Mouse (Mus musculus) heart, embryonic 11.5 days (tissue): ENCODE measurements around the gene Dbn1. TPM values are rescaled to one million over a fixed set of nuclear protein-coding genes. Genes with fewer than 3 reads are reported as not detected.
"Not testable (repeated sequence)": the region's sequence is repeated elsewhere in the genome, so short reads cannot be mapped to it uniquely, and the experiment has no call there.

Source experiments
- ATAC-seq: fragments of 200-750 bp; cut with Nextera tagmentation; replicated peaks from 2 replicates; pipeline ENCODE4 v1.8.0; 2017; ENCODE audit warnings: moderate library complexity; ENCODE audit not compliant: insufficient number of reproducible peaks, low FRiP score, low TSS enrichment
- H3K27ac ChIP-seq: fragments of 300-500 bp; sonication (generic); 2 replicates; pipeline ENCODE4 v1.5.1; 2014; ENCODE audit warnings: mild to moderate bottlenecking, low read depth, low read length
- H3K27me3 ChIP-seq: fragments of 300-500 bp; sonication (generic); 2 replicates; pipeline ENCODE4 v1.6.1; 2014; ENCODE audit warnings: mild to moderate bottlenecking, low read length, mixed read lengths; ENCODE audit not compliant: control insufficient read depth, insufficient read depth
- H3K36me3 ChIP-seq: fragments of 300-500 bp; sonication (generic); 2 replicates; pipeline ENCODE4 v1.6.1; 2014; ENCODE audit warnings: mild to moderate bottlenecking, low read length, moderate library complexity, mixed read lengths; ENCODE audit not compliant: control insufficient read depth, insufficient read depth
- H3K4me1 ChIP-seq: fragments of 300-500 bp; sonication (generic); 2 replicates; pipeline ENCODE4 v1.6.1; 2014; ENCODE audit warnings: low read length; ENCODE audit not compliant: control insufficient read depth, insufficient read depth
- H3K4me2 ChIP-seq: fragments of 300-500 bp; sonication (generic); 2 replicates; pipeline ENCODE4 v1.6.1; 2014; ENCODE audit warnings: mild to moderate bottlenecking, moderate library complexity
- H3K4me3 ChIP-seq: fragments of 300-500 bp; sonication (generic); 2 replicates; pipeline ENCODE4 v1.5.1; 2014; ENCODE audit warnings: low read depth, low read length
- H3K9ac ChIP-seq: fragments of 300-500 bp; sonication (generic); 2 replicates; pipeline ENCODE4 v1.6.1; 2014; ENCODE audit warnings: mild to moderate bottlenecking, low read depth, low read length, moderate library complexity
- H3K9me3 ChIP-seq: fragments of 300-500 bp; sonication (generic); replicated peaks from 2 replicates; pipeline ENCODE4 v1.6.1; 2016; ENCODE audit warnings: low read length; ENCODE audit not compliant: control insufficient read depth
- WGBS: fragments of 180-500 bp; shearing (Covaris S2); extraction: QIAGEN DNeasy Blood & Tissue Kit; methylation state at CpG from one replicate; pipeline ENCODE4 v1.1.7; 2014; ENCODE audit not compliant: insufficient replicate concordance; 5-methylcytosine and 5-hydroxymethylcytosine counted together
- polyA plus RNA-seq: library from polyadenylated mRNA; unstranded; fragments of >200 nt; fragmentation: Nextera tagmentation; extraction: Ambion mirVana; gene quantifications from 2 replicates; pipeline ENCODE4 v1.2.1, GENCODE M21; 2014

The Dbn1 gene
- polyA plus RNA-seq, 1 experiment from 2014 or later = 64.1 TPM

GRCm38 (mm10) chr13:55447543-55447943 is 40.4 kb downstream of the Dbn1 start:
- no peaks in the 10 kb centered on the region for H3K9me3 ChIP-seq
- no peak overlapping the region for H3K27ac ChIP-seq
- 64% methylated on average over 3 of the region's 3 CpGs for WGBS
- H3K4me1 ChIP-seq = peaks cover 20% of the 10 kb centered on the region
- no peak for ATAC-seq
- peaks cover 22% of the 10 kb centered on the region for H3K36me3 ChIP-seq
- H3K4me3 ChIP-seq = no peak overlapping the region
- H3K9ac ChIP-seq = 0 out of 2 replicates have a peak overlapping the region, but pooled peaks have one; percentile 28
- no peaks in the 10 kb centered on the region for H3K27me3 ChIP-seq
- H3K4me2 ChIP-seq = peak overlapping the region; percentile 75

GRCm38 (mm10) chr13:55446483-55447105 is 41.3 kb downstream of the Dbn1 start:
- Histone ChIP-seq H3K4me1 (peaks cover 20% of the 10 kb centered on the region), H3K4me2 (peak overlapping the region; percentile 75), H3K9me3 (no peaks in the 10 kb centered on the region), H3K27me3 (no peaks in the 10 kb centered on the region), H3K27ac (no peak overlapping the region; the same call in 1 of the 2 replicates), H3K36me3 (peaks cover 13% of the 10 kb centered on the region), H3K4me3 (peak overlapping the region; percentile 89), H3K9ac (peak overlapping the region; percentile 93)
- WGBS = 64% methylated on average over 6 of the region's 6 CpGs
- no peak for ATAC-seq

DNA sequence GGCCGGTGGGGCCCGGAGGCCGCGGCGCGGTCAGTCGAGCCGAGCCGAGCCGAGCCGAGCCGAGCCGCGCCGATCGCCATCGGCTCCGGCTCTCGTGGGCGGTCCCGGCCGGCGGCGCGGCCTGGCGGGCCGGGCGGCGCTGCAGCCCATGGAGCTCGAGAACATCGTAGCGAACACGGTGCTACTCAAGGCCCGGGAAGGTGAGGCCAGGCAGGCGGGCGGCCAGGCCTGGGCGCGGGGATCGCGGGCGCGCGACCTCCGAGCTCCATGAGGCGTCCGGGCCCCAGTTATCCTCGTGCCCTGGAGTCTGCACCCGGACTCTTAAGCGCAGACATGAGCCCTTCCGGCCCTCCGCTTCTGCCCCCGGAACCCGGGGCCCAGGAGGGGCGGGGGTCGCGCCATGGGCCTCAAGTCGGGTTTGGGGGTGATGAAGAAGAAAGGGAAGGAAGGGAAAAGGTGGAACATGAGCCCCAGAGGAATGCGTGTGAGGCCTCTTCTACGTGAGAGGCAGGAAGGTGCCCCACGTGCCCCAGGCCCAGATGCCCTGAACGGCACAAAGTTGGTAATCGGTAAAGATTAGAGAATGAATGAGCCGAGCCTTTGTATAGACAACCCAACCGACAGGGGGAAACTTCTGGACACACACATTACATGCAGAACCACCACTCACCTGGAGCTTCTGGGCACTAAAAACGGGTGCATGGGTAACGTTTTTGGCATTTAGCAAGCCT is 42.4 kb downstream of the Dbn1 start:
- Histone ChIP-seq H3K4me3 (peak overlapping the region; percentile 89), H3K27me3 (no peaks in the 10 kb centered on the region), H3K36me3 (peaks cover 3% of the 10 kb centered on the region; the same call in 1 of the 2 replicates), H3K9me3 (no peaks in the 10 kb centered on the region), H3K4me1 (peaks cover 20% of the 10 kb centered on the region), H3K27ac (peak overlapping the region; percentile 96), H3K9ac (peak overlapping the region; percentile 93), H3K4me2 (peak overlapping the region; percentile 75)
- under 1% methylated on average over 54 of the region's 66 CpGs for WGBS
- no peak for ATAC-seq

GRCm38 (mm10) chr13:55444937-55445315 is 43.0 kb downstream of the Dbn1 start, which contains the start of gene Grk6:
Gene Grk6 (plus strand): TSS chr13:55445072.
- Histone ChIP-seq H3K27ac (peak within 1 kb of the TSS; percentile 96), H3K9me3 (no peaks in the 10 kb centered on the region), H3K36me3 (0 out of 2 replicates have a peak, but pooled peaks cover under 1% of the 10 kb centered on the region), H3K9ac (peak within 1 kb of the TSS; percentile 93), H3K27me3 (no peaks in the 10 kb centered on the region), H3K4me1 (peaks cover 18% of the 10 kb centered on the region), H3K4me2 (peak within 1 kb of the TSS; percentile 75), H3K4me3 (peak within 1 kb of the TSS; percentile 89)
- ATAC-seq = peak; percentile 94
- WGBS = under 1% methylated on average over 35 of the region's 35 CpGs

GRCm38 (mm10) chr13:55444286-55444936 is 43.5 kb downstream of the Dbn1 start:
- Histone ChIP-seq H3K9me3 (no peaks in the 10 kb centered on the region), H3K9ac (peak overlapping the region; percentile 76), H3K4me3 (peak overlapping the region; percentile 89), H3K27ac (peak overlapping the region; percentile 96), H3K4me1 (peaks cover 16% of the 10 kb centered on the region), H3K4me2 (peak overlapping the region; percentile 75), H3K27me3 (no peaks in the 10 kb centered on the region), H3K36me3 (no peaks in the 10 kb centered on the region)
- WGBS = 1% methylated on average over 33 of the region's 33 CpGs
- peak; percentile 73 for ATAC-seq

DNA sequence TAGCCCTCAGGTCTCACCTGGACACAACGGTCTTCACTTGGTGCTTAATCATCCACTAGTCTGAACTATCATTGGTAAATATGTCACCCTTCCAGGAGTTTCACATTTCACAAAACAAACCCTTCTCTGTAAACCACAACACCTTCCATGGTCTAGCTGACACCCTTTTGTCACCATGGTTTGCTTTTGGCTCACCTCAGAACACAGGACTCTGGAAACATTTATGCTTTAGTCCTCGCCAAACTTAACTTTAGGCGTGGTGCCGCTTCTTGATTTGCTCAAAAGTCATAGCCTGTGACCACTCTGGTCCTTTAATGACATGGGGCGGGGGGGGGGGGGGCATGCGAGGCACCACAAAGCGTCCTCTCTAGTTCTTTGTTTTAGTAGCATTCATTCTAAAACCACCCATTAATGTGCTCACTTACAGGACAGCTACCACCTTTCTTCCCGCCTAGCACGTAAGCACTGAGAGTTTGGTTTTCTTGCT is 44.1 kb downstream of the Dbn1 start:
- peak overlapping the region; percentile 76 for H3K9ac ChIP-seq
- peak overlapping the region; percentile 96 for H3K27ac ChIP-seq

DNA sequence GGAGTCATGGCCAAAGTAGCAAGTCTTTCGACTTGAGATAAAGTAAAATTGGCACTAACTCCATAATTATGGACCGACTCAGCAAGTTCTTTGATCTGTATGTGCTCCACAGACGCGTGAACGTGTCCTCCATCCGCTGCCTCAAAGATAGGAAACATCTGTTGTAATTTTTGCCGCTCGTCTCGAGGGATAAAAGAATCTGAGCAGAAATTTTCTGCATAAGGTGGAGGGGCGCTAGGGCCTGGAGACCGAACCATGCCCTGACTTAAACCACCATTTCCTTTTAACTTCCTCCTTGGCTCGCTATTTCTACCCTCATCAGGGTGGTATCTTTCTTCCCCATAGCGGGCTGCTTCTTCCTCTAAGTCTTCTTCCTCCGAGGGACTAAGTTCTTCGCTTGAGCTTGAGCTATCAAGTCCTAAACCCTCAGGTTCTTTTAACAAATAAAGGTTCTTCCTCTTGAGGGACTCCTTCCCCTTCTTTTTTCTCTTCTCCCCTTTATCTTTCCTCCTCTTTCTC is 50.7 kb downstream of the Dbn1 start:
- not testable (repeated sequence) for H3K4me1 ChIP-seq, H3K27me3 ChIP-seq, H3K9me3 ChIP-seq, H3K36me3 ChIP-seq, H3K27ac ChIP-seq, ATAC-seq, H3K4me3 ChIP-seq, H3K4me2 ChIP-seq, H3K9ac ChIP-seq
- 83% methylated on average over 14 of the region's 15 CpGs for WGBS

More for the DNA sequence above, 44.1 kb downstream of the Dbn1 start:
- Histone ChIP-seq H3K4me3 (peak overlapping the region; percentile 89), H3K4me2 (peak overlapping the region; percentile 75), H3K36me3 (no peaks in the 10 kb centered on the region), H3K9me3 (no peaks in the 10 kb centered on the region), H3K4me1 (peaks cover 16% of the 10 kb centered on the region), H3K27me3 (no peaks in the 10 kb centered on the region)
- WGBS = 41% methylated on average over 9 of the region's 9 CpGs
- ATAC-seq = no peak

DNA sequence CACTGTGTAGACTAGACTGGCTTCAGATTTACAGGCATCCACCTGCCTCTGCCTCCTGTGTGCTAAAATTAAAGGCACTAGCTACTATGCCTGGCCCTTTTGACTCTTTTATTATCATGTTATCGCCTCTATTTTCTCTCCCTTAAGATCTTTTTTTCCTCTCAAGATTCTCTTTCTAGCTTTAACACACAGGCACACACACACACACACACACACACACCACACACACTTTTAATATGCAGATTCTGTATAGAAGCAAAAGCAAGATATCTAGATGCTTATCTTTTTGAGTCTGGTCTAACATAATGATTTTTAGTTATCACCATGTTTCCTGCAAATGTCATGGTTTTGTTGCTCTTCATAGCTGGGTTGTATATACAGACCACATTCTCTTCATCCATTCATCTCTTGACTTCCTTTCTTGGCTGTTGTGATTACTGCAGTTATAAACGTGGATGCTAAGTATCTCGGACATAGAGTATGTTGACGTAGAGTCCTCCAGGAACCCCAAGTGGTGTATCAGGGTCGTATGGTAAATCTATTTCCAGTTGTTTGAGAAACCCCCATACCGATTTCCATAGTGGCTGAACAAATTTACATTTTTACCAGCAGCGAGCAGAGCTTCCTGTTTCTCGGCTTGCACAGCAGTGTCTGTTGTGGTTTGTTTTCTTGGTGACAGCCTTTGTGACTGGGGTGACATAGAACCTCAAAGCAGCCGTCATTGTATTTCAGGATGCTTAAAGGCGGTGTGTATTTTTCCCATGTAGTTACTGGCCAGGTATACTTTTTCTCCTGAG is 55.8 kb downstream of the Dbn1 start:
- no peak overlapping the region for H3K27ac ChIP-seq
- no peak overlapping the region for H3K4me2 ChIP-seq
- WGBS = 70% methylated on average over 10 of the region's 10 CpGs
- no peak overlapping the region for H3K4me3 ChIP-seq
- H3K9me3 ChIP-seq = no peaks in the 10 kb centered on the region; the same call in 1 of the 2 replicates
- H3K4me1 ChIP-seq = no peaks in the 10 kb centered on the region
- no peak for ATAC-seq
- H3K36me3 ChIP-seq = no peaks in the 10 kb centered on the region
- H3K9ac ChIP-seq = no peak overlapping the region
- H3K27me3 ChIP-seq = no peaks in the 10 kb centered on the region
